Mouse (Mus musculus): ENCODE measurements around the gene Tbc1d21. TPM values are rescaled to one million over a fixed set of nuclear protein-coding genes. Genes with fewer than 3 reads are reported as not detected.

Gene Tbc1d21
- not detected in 2 replicates for polyA plus RNA-seq (2016; fragmentation: Nextera tagmentation; extraction: Ambion mirVana)

DNA sequence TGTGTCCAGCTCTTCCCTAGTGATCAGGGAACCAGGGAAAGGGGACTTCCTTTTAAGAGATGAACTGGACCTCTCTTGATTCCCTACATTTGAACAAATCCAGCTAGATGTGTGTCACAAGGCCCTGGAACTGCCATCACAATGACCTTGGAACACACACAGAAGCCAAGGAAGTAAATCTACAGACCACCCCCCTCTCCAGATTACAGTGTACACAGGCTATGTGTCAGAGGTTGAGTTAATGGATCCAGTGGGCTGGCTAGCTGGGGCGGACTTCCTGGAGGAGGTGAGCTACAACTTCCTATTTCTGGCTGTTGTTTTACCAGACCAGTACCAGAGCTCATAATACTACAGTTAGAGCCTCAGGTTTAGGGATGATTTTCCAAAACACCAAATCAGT is at the start of gene Tbc1d21:
TSS of gene Tbc1d21 (minus strand) at position 101 of the 400 bp plus-strand sequence.
- Histone ChIP-seq H3K4me3 (no peak within 1 kb of the TSS), H3K36me3 (no peaks in the 10 kb centered on the region), H3K4me1 (0 out of 2 replicates have a peak, but pooled peaks cover 8% of the 10 kb centered on the region), H3K4me2 (replicated peaks) (no peak within 1 kb of the TSS), H3K27ac (replicated peaks) (no peak within 1 kb of the TSS), H3K9ac (replicated peaks) (no peak within 1 kb of the TSS), H3K9me3 (no peaks in the 10 kb centered on the region), H3K27me3 (no peaks in the 10 kb centered on the region)
- 93% methylated on average over 1 of the region's 1 CpGs for WGBS
- ATAC-seq (ENCODE audit: low FRiP score, low read depth) = no peak

DNA sequence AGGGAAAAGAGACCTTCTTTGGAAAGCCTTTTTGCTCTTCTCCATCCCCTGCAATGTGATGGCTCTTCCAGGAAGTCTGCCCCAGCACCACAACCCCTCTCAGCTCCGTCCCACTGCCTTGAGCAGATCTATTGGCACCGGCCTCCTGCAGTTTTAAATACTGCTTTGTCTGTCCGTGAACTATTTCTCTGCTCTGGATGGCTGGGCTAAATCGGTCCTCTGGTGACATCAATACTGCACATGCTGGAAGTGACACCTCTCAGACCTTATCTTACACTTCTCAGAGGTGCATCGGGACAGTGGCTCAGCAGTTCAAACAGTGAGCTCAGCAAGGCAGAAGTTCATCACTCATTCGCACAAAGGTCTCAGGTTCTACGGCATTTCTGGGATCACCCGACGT is 41.3 kb upstream of the Tbc1d21 start:
- Histone ChIP-seq H3K4me1 (no peaks in the 10 kb centered on the region), H3K27me3 (0 out of 2 replicates have a peak, but pooled peaks cover 2% of the 10 kb centered on the region)
- WGBS = 83% methylated on average over 9 of the region's 9 CpGs

DNA sequence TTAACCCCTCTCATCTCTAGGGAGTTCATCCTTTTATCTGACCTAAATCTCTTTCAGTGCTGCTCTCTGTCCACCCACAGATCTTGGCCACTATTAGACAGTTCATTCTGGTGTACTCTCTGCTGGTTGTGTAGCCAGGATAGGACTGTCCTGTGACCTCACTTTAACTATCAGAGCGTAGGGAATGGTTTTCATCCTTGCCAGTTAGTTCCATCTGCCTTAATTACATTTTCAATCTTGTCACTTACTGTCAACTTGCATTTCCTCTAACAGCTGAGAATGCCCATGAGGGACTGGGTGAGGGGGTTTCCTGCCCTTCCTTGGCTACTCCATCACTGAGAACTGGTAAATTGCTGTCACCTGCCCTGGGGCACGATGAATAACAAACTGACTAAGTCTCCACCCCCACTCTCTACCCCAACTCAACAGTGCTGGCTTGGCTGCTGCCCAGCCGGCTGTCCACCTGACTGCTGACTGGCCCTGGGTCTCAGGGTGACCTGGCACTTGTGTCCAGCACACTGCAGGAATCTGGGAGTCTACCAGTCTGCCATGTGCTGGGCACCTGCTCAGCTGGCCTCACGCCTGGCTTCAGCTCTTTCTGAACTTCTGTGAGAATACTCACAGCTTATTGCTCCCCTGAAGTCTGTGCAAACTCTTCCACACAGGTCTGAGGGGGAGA is 39.9 kb upstream of the Tbc1d21 start:
- no peaks in the 10 kb centered on the region for H3K4me1 ChIP-seq
- WGBS = 79% methylated on average over 4 of the region's 4 CpGs

More for the DNA sequence above, 41.3 kb upstream of the Tbc1d21 start:
- no peaks in the 10 kb centered on the region for H3K36me3 ChIP-seq
- H3K27ac ChIP-seq (replicated peaks) = no peak overlapping the region
- H3K9me3 ChIP-seq = no peaks in the 10 kb centered on the region
- H3K4me2 ChIP-seq (replicated peaks) = no peak overlapping the region
- H3K9ac ChIP-seq (replicated peaks) = no peak overlapping the region
- H3K4me3 ChIP-seq = no peak overlapping the region
- no peak for ATAC-seq (ENCODE audit: low FRiP score, low read depth)

DNA sequence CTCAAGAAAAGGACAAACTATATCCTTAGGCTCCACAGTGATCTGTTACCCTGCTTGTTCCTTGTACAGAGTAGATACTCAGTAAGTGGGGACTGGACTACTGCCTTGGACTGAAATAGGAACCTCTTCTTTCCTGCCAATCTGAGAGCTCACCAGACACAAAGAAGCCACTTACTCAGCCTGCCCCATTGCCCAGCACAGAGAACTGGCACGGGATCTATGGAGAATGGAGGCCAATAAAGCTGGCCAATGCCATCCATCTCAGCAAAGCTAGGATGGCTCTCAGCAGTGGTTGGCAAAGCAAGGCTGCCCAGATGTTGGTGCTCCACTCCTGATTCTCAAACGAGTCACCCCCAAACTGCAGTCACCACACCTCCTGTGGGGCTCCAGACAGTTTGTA is 39.0 kb upstream of the Tbc1d21 start:
- no peak for ATAC-seq (ENCODE audit: low FRiP score, low read depth)
- no peak overlapping the region for H3K27ac ChIP-seq (replicated peaks)
- no peaks in the 10 kb centered on the region for H3K4me1 ChIP-seq
- H3K4me2 ChIP-seq (replicated peaks) = no peak overlapping the region
- no peaks in the 10 kb centered on the region for H3K36me3 ChIP-seq
- whole genome bisulfite sequencing = 60% methylated on average over 2 of the region's 2 CpGs
- no peaks in the 10 kb centered on the region for H3K9me3 ChIP-seq
- 0 out of 2 replicates have a peak, but pooled peaks cover 2% of the 10 kb centered on the region for H3K27me3 ChIP-seq
- no peak overlapping the region for H3K4me3 ChIP-seq
- H3K9ac ChIP-seq (replicated peaks) = no peak overlapping the region

More for the DNA sequence above, 39.9 kb upstream of the Tbc1d21 start:
- 0 out of 2 replicates have a peak, but pooled peaks cover 2% of the 10 kb centered on the region for H3K27me3 ChIP-seq
- no peak overlapping the region for H3K4me2 ChIP-seq (replicated peaks)
- H3K27ac ChIP-seq (replicated peaks) = no peak overlapping the region
- no peak overlapping the region for H3K9ac ChIP-seq (replicated peaks)
- H3K4me3 ChIP-seq = no peak overlapping the region
- no peaks in the 10 kb centered on the region for H3K36me3 ChIP-seq
- no peaks in the 10 kb centered on the region for H3K9me3 ChIP-seq
- no peak for ATAC-seq (ENCODE audit: low FRiP score, low read depth)

DNA sequence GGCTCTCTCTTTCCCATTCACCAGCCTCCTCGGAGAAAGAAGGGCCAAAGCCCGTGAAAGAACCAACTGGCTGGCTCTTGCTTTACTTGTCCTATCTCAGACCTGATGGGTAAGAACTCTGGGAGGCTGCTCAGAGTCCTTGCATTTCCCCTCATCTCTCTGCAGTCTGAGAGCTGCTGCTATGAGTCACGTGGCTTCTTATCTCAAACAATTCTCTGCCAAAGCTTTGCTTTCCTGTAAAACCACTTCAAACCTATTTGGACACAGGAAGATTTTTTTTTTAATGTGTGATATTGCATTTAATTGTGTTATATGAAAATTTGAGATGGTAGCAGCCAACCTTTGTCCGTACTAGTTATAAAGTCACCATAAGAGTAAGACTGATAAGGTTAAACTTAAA is 34.2 kb upstream of the Tbc1d21 start:
- no peak overlapping the region for H3K4me2 ChIP-seq (replicated peaks)
- no peaks in the 10 kb centered on the region for H3K36me3 ChIP-seq
- ATAC-seq (ENCODE audit: low FRiP score, low read depth) = no peak
- no peak overlapping the region for H3K27ac ChIP-seq (replicated peaks)
- H3K9me3 ChIP-seq = no peaks in the 10 kb centered on the region
- no peak overlapping the region for H3K4me3 ChIP-seq
- no peaks in the 10 kb centered on the region for H3K27me3 ChIP-seq
- H3K9ac ChIP-seq (replicated peaks) = no peak overlapping the region
- no peaks in the 10 kb centered on the region for H3K4me1 ChIP-seq
- WGBS = 83% methylated on average over 4 of the region's 4 CpGs

DNA sequence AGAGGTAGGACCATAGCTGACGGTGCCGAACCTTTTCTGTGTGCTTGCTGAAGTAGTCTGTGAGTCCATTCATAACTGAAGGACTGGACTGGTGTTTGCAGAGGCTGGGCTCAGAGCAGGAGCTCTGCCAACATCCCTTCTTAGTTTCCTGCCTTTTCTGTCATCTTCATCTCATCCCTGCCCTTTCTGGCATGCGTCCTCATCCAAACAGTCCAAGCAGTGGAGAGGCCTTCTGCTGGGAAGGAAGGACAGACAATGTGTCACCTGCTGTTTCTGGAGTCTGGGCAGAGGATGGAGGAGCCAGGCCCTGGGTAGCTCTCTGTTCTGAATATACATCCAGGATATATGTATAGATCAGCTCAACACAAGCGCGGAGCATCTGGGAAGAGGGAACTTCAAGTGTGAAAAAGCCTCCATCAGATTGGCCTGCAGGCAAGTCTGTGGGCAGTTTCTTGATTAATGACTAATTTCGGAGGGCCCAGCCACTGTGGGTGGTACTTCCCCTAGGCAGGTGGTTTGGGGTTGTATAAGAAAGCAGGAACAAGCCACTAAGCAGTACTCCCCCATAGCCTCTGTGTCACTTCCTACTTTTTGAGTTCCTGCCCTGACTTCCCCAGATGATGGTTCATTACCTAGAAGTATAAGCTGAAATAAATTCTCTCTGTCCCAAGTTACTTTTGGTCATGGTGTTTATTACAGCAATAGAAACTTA is 31.3 kb upstream of the Tbc1d21 start:
- H3K4me2 ChIP-seq (replicated peaks) = no peak overlapping the region
- no peak for ATAC-seq (ENCODE audit: low FRiP score, low read depth)
- no peaks in the 10 kb centered on the region for H3K9me3 ChIP-seq
- H3K9ac ChIP-seq (replicated peaks) = no peak overlapping the region
- no peak overlapping the region for H3K27ac ChIP-seq (replicated peaks)
- H3K27me3 ChIP-seq = no peaks in the 10 kb centered on the region
- no peaks in the 10 kb centered on the region for H3K4me1 ChIP-seq
- no peak overlapping the region for H3K4me3 ChIP-seq
- WGBS = 93% methylated on average over 6 of the region's 6 CpGs
- no peaks in the 10 kb centered on the region for H3K36me3 ChIP-seq

DNA sequence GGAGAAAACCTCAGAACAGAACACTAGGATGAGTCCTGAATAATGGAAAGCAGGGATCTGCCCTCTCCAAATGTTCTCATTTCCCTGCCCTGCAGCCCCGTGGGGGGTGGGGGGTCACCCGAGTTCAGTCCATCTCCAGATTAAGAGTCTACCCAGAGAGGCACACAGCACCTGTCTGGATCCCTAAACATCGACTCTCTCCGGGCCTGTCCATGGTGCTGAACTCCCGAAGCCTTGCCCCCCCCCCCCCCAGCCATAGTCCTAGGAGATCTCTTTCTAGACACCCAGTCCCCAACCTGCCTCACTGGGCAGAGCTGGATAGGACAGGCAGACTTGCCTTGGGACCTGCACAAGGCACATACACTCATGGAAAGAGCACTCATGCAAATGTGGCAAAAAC is 29.4 kb upstream of the Tbc1d21 start:
- WGBS = 28% methylated on average over 5 of the region's 5 CpGs
- H3K27ac ChIP-seq (replicated peaks) = no peak overlapping the region
- no peaks in the 10 kb centered on the region for H3K4me1 ChIP-seq
- no peak overlapping the region for H3K4me2 ChIP-seq (replicated peaks)
- no peaks in the 10 kb centered on the region for H3K36me3 ChIP-seq
- no peak for ATAC-seq (ENCODE audit: low FRiP score, low read depth)
- no peaks in the 10 kb centered on the region for H3K27me3 ChIP-seq
- no peaks in the 10 kb centered on the region for H3K9me3 ChIP-seq
- H3K4me3 ChIP-seq = no peak overlapping the region
- H3K9ac ChIP-seq (replicated peaks) = no peak overlapping the region

DNA sequence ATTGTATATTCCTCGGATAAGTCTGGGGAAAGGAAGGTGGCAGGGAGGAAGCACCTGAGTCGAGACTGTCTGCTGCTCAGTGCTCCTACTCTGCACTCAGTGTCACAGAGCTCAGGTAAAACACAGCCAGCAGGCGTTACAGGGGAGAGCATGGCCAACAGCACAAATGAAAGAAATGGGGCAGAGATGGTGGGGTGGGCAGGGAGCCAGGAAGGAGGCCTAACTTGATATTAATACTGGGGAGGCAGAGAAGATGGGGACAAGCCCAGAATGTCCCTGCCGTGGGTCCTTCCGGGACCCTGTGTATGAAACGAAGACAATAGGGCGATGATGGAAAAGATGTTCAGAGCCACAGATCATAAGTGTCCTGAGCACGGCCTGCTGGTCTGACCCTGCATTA is 24.4 kb upstream of the Tbc1d21 start:
- no peak for ATAC-seq (ENCODE audit: low FRiP score, low read depth)
- Histone ChIP-seq H3K4me2 (replicated peaks) (no peak overlapping the region), H3K27ac (replicated peaks) (no peak overlapping the region), H3K27me3 (no peaks in the 10 kb centered on the region), H3K4me3 (no peak overlapping the region), H3K36me3 (no peaks in the 10 kb centered on the region), H3K4me1 (no peaks in the 10 kb centered on the region), H3K9me3 (no peaks in the 10 kb centered on the region), H3K9ac (replicated peaks) (no peak overlapping the region)
- WGBS = 83% methylated on average over 8 of the region's 8 CpGs

DNA sequence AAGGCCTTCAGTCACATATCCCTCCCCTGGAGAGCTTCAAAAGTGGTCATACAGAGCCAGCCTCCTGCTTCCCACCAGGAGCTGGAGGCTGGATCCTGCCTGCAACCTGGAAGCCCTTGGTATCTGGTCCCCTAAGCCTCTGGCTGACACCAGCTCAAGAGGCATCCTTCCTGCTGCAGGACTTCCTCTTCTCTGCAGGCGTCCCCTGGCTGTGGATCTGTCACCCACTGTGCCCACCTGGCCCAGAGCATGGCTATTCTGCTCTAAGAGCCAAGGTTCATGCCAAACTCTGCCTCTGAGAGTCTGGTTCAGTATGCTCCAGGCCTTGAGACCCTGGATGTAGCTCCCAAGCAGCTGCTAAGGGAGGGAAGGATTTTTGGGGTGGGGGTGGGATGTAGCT is 23.6 kb upstream of the Tbc1d21 start:
- no peak overlapping the region for H3K4me3 ChIP-seq
- H3K36me3 ChIP-seq = no peaks in the 10 kb centered on the region
- no peaks in the 10 kb centered on the region for H3K4me1 ChIP-seq
- no peaks in the 10 kb centered on the region for H3K9me3 ChIP-seq
- no peak overlapping the region for H3K9ac ChIP-seq (replicated peaks)
- no peaks in the 10 kb centered on the region for H3K27me3 ChIP-seq
- no peak overlapping the region for H3K4me2 ChIP-seq (replicated peaks)
- 50% methylated on average over 1 of the region's 1 CpGs for WGBS
- no peak overlapping the region for H3K27ac ChIP-seq (replicated peaks)
- no peak for ATAC-seq (ENCODE audit: low FRiP score, low read depth)

DNA sequence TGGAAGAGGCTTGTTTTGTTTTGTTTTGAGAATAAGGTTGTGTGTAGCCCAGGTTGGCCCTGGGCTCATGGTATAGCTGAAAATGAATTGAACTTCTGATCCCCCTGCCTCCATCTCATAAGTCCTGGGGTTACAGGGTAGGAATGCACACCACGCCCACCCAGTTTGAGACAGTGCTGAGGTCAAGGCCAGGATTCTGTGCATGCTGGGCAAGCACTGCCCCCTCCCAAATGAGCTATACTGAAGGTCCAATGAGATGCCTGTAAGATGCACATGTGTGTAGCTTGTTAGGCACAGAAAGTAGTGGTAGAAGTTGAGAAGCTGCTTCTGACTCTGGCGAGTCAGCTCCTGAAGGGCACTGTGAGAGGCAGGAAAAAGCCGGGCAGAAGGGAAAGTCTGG is 18.1 kb upstream of the Tbc1d21 start:
- no peak overlapping the region for H3K9ac ChIP-seq (replicated peaks)
- H3K4me2 ChIP-seq (replicated peaks) = no peak overlapping the region
- H3K4me1 ChIP-seq = no peaks in the 10 kb centered on the region
- H3K4me3 ChIP-seq = no peak overlapping the region
- no peak for ATAC-seq (ENCODE audit: low FRiP score, low read depth)
- no peak overlapping the region for H3K27ac ChIP-seq (replicated peaks)
- no peaks in the 10 kb centered on the region for H3K36me3 ChIP-seq
- H3K27me3 ChIP-seq = no peaks in the 10 kb centered on the region
- WGBS = 65% methylated on average over 3 of the region's 3 CpGs
- no peaks in the 10 kb centered on the region for H3K9me3 ChIP-seq

DNA sequence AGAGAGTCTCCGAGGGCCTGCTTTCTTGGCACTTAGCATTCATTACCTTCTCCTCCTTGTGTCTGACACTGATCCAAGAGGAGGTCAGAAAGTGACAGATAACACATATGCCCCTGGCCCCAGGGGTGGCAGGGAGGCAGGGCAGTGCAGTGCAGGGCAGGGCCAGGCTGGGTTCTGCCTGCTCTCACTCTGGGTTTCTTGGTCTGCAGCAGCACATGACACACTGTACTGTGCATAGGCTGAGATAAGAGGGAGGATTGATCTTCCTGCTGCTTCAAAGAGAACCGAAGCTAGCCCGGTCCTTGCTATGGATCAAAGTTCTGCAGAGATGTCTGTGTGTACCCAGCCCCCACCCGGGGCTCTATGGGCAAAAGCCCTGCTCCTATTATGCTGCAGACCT is 8.6 kb upstream of the Tbc1d21 start:
- ATAC-seq (ENCODE audit: low FRiP score, low read depth) = no peak
- no peak overlapping the region for H3K27ac ChIP-seq (replicated peaks)
- H3K36me3 ChIP-seq = no peaks in the 10 kb centered on the region
- H3K9me3 ChIP-seq = no peaks in the 10 kb centered on the region
- no peaks in the 10 kb centered on the region for H3K27me3 ChIP-seq
- H3K4me1 ChIP-seq = peaks cover 9% of the 10 kb centered on the region; the same call in 1 of the 2 replicates
- H3K4me2 ChIP-seq (replicated peaks) = no peak overlapping the region
- H3K4me3 ChIP-seq = no peak overlapping the region
- WGBS = 50% methylated on average over 4 of the region's 4 CpGs
- H3K9ac ChIP-seq (replicated peaks) = no peak overlapping the region

DNA sequence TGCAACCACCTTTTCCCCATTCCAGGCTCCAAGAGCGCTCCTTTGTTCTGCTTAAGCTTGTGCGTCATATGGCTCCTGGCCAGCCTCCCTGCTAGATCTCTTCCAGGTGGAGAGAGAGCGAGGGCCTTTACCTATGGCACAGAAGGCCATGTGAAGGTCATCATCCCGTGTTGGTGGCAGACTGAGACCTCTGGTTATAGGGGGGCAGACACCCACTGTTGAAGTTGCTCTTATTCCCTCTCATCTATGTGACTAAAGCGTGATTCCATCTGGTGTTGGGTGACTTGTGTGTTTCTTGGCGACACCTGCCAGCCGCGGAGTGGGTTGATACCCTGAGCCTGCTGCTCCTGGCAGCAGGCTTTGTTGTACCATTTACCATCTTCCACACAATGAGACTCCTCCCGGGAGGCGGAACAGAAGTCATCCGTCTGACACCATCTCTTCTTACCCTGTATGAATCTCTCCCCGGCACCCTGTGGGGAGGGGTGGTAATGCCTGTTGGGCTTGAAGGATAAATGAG is 3.7 kb upstream of the Tbc1d21 start:
- no peak overlapping the region for H3K9ac ChIP-seq (replicated peaks)
- 72% methylated on average over 12 of the region's 12 CpGs for whole genome bisulfite sequencing
- H3K9me3 ChIP-seq = no peaks in the 10 kb centered on the region
- H3K4me3 ChIP-seq = no peak overlapping the region
- H3K4me2 ChIP-seq (replicated peaks) = no peak overlapping the region
- no peak for ATAC-seq (ENCODE audit: low FRiP score, low read depth)
- H3K36me3 ChIP-seq = no peaks in the 10 kb centered on the region
- H3K4me1 ChIP-seq = peaks cover 10% of the 10 kb centered on the region; the same call in 1 of the 2 replicates
- H3K27me3 ChIP-seq = no peaks in the 10 kb centered on the region
- H3K27ac ChIP-seq (replicated peaks) = no peak overlapping the region

Measured in midbrain, embryonic 12.5 days (tissue).